Mouse (Mus musculus): ENCODE data around the gene Sh3tc1.

GRCm38 (mm10) chr5:35687098-35687497 is 52.7 kb downstream of the Sh3tc1 start:
- TF ChIP-seq CTCF (IDR thresholded peaks at IDR 0.05; ENCODE audit: borderline replicate concordance, extremely low read depth, insufficient read depth, insufficient read length) (no peak), POLR2A (IDR thresholded peaks at IDR 0.05; ENCODE audit: borderline replicate concordance, extremely low read depth, insufficient read depth, insufficient read length, poor library complexity, severe bottlenecking) (no peak)

Data from brain, embryonic 14.5 days (tissue).